Mouse (Mus musculus): ENCODE measurements around the gene Lrrc8a.

GRCm38 (mm10) chr2:30261921-30262839 is 24.7 kb downstream of the Lrrc8a start:
- no peak for TF ChIP-seq CTCF (IDR thresholded peaks at IDR 0.05; ENCODE audit: low read depth, low read length)
- TF ChIP-seq POLR2A (IDR thresholded peaks at IDR 0.05; ENCODE audit: borderline replicate concordance, low read depth, low read length) = no peak
